Comparison of ENCODE assay signal across 17 mouse cellular contexts in genomic region chr2:170494784-170495710, GRCm38 (mm10). TPM values are rescaled to one million over a fixed set of nuclear protein-coding genes. Genes with fewer than 3 reads are reported as not detected.
A peak's percentile ranks its signal among the peaks of the same experiment; 100 is the strongest.
DNase-seq lines count a peak whose midpoint lies in the region; ATAC-seq lines count a peak whose summit lies in the region.
"Had no signal": no experiment of that assay in that cellular context is flagged by ENCODE, and none has a peak within 500 bp of the region (broad histone marks: within the 10 kb centered on the region; RNA-seq: fewer than 3 reads in every experiment).

No protein-coding gene starts in this region.

- H3K4me1 ChIP-seq in embryonic facial prominence, embryonic 15.5 days = peaks cover 24% of the 10 kb centered on the region
- H3K4me1 ChIP-seq in midbrain, embryonic 15.5 days = peaks cover 22% of the 10 kb centered on the region

- no peak overlapping the region for H3K27ac ChIP-seq in embryonic facial prominence, embryonic 15.5 days (replicated peaks)
- H3K27ac ChIP-seq in midbrain, embryonic 15.5 days = no peak overlapping the region
- H3K27ac ChIP-seq: heart, embryonic 15.5 days; layer of hippocampus, adult 2 months had no signal

- 7% methylated on average over 31 of the region's 31 CpGs for WGBS in embryonic facial prominence, embryonic 15.5 days
- WGBS in midbrain, embryonic 15.5 days = 8% methylated on average over 31 of the region's 31 CpGs

- H3K36me3 ChIP-seq in embryonic facial prominence, embryonic 15.5 days = no peaks in the 10 kb centered on the region
- no peaks in the 10 kb centered on the region for H3K36me3 ChIP-seq in midbrain, embryonic 15.5 days (replicated peaks)
- H3K36me3 ChIP-seq: heart, embryonic 15.5 days had no signal

- no peak overlapping the region for H3K9ac ChIP-seq in embryonic facial prominence, embryonic 15.5 days
- no peak overlapping the region for H3K9ac ChIP-seq in midbrain, embryonic 15.5 days
- H3K9ac ChIP-seq: heart, embryonic 15.5 days; lung, embryonic 14.5 days had no signal

- H3K4me3 ChIP-seq in embryonic facial prominence, embryonic 15.5 days (replicated peaks) = peak overlapping the region; percentile 10; the same call in 1 of the 2 replicates
- 0 out of 2 replicates have a peak overlapping the region, but pooled peaks have one; percentile 1 for H3K4me3 ChIP-seq in midbrain, embryonic 15.5 days
- H3K4me3 ChIP-seq: heart, embryonic 15.5 days; layer of hippocampus, adult 2 months had no signal

- no peak for ATAC-seq in embryonic facial prominence, embryonic 15.5 days (ENCODE audit: insufficient number of reproducible peaks, low FRiP score, low TSS enrichment, low read depth)
- ATAC-seq in midbrain, embryonic 15.5 days (replicated peaks) = no peak
- ATAC-seq: intestine, embryonic 16.5 days had no signal

- DNase-seq in cerebellum, postnatal 14 days = peak; percentile 13 to 19
- DNase-seq in cerebellum, adult 8-10 months = no peak
- DNase-seq in kidney, postnatal 10 days = peak; percentile 19
- no peak for DNase-seq in kidney, postnatal 25 days
- DNase-seq in testis, postnatal 10 days (ENCODE audit: low spot score) = no peak
- no peak for DNase-seq in heart, postnatal 4 days
- DNase-seq: cerebellum, adult 11 months had no signal

- H3K4me2 ChIP-seq in embryonic facial prominence, embryonic 15.5 days (replicated peaks) = no peak overlapping the region
- H3K4me2 ChIP-seq in midbrain, embryonic 15.5 days = no peak overlapping the region; the same call in 1 of the 2 replicates
- H3K4me2 ChIP-seq: heart, embryonic 15.5 days; lung, embryonic 14.5 days had no signal

- H3K9me3 ChIP-seq in embryonic facial prominence, embryonic 15.5 days (replicated peaks) = no peaks in the 10 kb centered on the region
- H3K9me3 ChIP-seq in midbrain, embryonic 15.5 days = no peaks in the 10 kb centered on the region
- H3K9me3 ChIP-seq: heart, embryonic 15.5 days had no signal

- peaks cover 71% of the 10 kb centered on the region for H3K27me3 ChIP-seq in embryonic facial prominence, embryonic 15.5 days
- H3K27me3 ChIP-seq in midbrain, embryonic 15.5 days (replicated peaks) = peaks cover 62% of the 10 kb centered on the region

RNA-seq across cellular contexts. Expression of gene Pfdn4, which starts 1.2 kb away (rescaled TPM):
- 71.4 and 72.6 TPM in 2 replicates for polyA plus RNA-seq in embryonic facial prominence, embryonic 15.5 days (2015; fragmentation: Nextera tagmentation; extraction: Ambion mirVana)
- 103 and 110 TPM in 2 replicates for polyA plus RNA-seq in midbrain, embryonic 15.5 days (2015; fragmentation: Nextera tagmentation; extraction: Ambion mirVana)
- 10 to 100 TPM; 15.4 to 17.2 TPM for total RNA-seq in heart, postnatal 4 days (2021)

RNA-seq across cellular contexts. Expression of gene Cyp24a1, which starts 1.9 kb away (rescaled TPM):
- 0.09 and 0.17 TPM in 2 replicates for polyA plus RNA-seq in embryonic facial prominence, embryonic 15.5 days (2015; fragmentation: Nextera tagmentation; extraction: Ambion mirVana)
- 0.09 and 0.14 TPM in 2 replicates for polyA plus RNA-seq in midbrain, embryonic 15.5 days (2015; fragmentation: Nextera tagmentation; extraction: Ambion mirVana)
- total RNA-seq in heart, postnatal 4 days (2021) = not detected
- total RNA-seq: ES-E14; granulocyte monocyte progenitor cell, adult 5-6 weeks; layer of hippocampus, adult 2 months; left cerebral cortex, postnatal 36 days; megakaryocyte, adult 5-6 weeks had no signal
- polyA plus RNA-seq: heart, embryonic 15.5 days; intestine, embryonic 16.5 days; lung, embryonic 14.5 days had no signal

Comparison
In these comparisons a context has a peak if more than half of its experiments do, and no peak if none do; other contexts are left out.
1. DNase-seq: peak in cerebellum, postnatal 14 days (2 of 2) and kidney, postnatal 10 days (single experiment); none in cerebellum, adult 8-10 months (single experiment), kidney, postnatal 25 days (0 of 2), testis, postnatal 10 days (single experiment) and heart, postnatal 4 days (single experiment).